Mouse (Mus musculus) forebrain, embryonic 12.5 days (tissue): ENCODE measurements around the gene Ube2m. TPM values are rescaled to one million over a fixed set of nuclear protein-coding genes. Genes with fewer than 3 reads are reported as not detected.

Source experiments
- ATAC-seq: fragments of 200-750 bp; cut with Nextera tagmentation; 2 replicates; pipeline ENCODE4 v1.8.0; 2017; ENCODE audit warnings: moderate TSS enrichment; ENCODE audit not compliant: low FRiP score
- H3K27ac ChIP-seq: fragments of 300-500 bp; sonication (generic); 2 replicates; pipeline ENCODE4 v1.5.1; 2016; ENCODE audit warnings: mild to moderate bottlenecking
- H3K27me3 ChIP-seq: fragments of 300-500 bp; sonication (generic); 2 replicates; pipeline ENCODE4 v1.6.1; 2016; ENCODE audit warnings: mild to moderate bottlenecking
- H3K36me3 ChIP-seq: fragments of 300-500 bp; sonication (generic); replicated peaks from 2 replicates; pipeline ENCODE4 v1.6.1; 2016; ENCODE audit warnings: mild to moderate bottlenecking
- H3K4me1 ChIP-seq: fragments of 300-500 bp; sonication (generic); 2 replicates; pipeline ENCODE4 v1.6.1; 2016
- H3K4me2 ChIP-seq: fragments of 300-500 bp; sonication (generic); 2 replicates; pipeline ENCODE4 v1.6.1; 2016; ENCODE audit warnings: mild to moderate bottlenecking, moderate library complexity
- H3K4me3 ChIP-seq: fragments of 300-500 bp; sonication (generic); replicated peaks from 2 replicates; pipeline ENCODE4 v1.5.1; 2016; ENCODE audit warnings: mild to moderate bottlenecking
- H3K9ac ChIP-seq: fragments of 300-500 bp; sonication (generic); 2 replicates; pipeline ENCODE4 v1.6.1; 2016; ENCODE audit warnings: mild to moderate bottlenecking
- H3K9me3 ChIP-seq: fragments of 300-500 bp; sonication (generic); 2 replicates; pipeline ENCODE4 v1.6.1; 2016
- WGBS: fragments of 180-500 bp; shearing (Covaris S2); methylation state at CpG from one replicate; pipeline ENCODE4 v1.1.7; 2016; 5-methylcytosine and 5-hydroxymethylcytosine counted together
- polyA plus RNA-seq: library from polyadenylated mRNA; unstranded; fragments of >200 nt; fragmentation: Nextera tagmentation; extraction: Ambion mirVana; gene quantifications from 2 replicates; pipeline ENCODE4 v1.2.1, GENCODE M21; 2016

Gene Ube2m
- polyA plus RNA-seq, 1 experiment from 2014 or later = 154 TPM

GRCm38 (mm10) chr7:12993148-12993547 lies 44.9 kb downstream of the Ube2m start:
- H3K4me1 ChIP-seq = no peaks in the 10 kb centered on the region
- no peaks in the 10 kb centered on the region for H3K36me3 ChIP-seq
- no peak overlapping the region for H3K4me3 ChIP-seq
- 92% methylated on average over 10 of the region's 10 CpGs for WGBS
- H3K27me3 ChIP-seq = 0 out of 2 replicates have a peak, but pooled peaks cover 4% of the 10 kb centered on the region
- no peaks in the 10 kb centered on the region for H3K9me3 ChIP-seq
- H3K4me2 ChIP-seq = no peak overlapping the region
- ATAC-seq = no peak
- H3K9ac ChIP-seq = no peak overlapping the region
- no peak overlapping the region for H3K27ac ChIP-seq

DNA sequence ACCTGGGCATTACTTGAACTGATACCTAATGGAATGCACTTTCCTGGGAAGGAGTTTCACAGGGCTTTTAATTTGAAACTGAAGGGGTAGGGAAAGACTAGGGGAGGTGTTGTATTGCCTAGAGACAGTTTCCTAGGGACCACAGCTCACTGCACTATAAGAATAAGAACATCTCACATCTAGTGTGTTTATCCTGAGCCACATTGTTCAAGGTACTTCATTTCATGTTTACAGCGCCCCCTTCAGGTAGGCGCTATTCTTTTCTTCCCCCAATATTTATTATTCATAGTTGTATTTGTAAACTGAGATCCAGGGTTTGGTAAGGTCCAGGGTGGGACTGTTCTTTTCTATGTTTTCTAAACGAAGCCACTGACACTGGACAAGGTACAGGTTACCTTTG lies 45.9 kb downstream of the Ube2m start:
- H3K4me1 ChIP-seq = no peaks in the 10 kb centered on the region
- no peak overlapping the region for H3K27ac ChIP-seq
- H3K9me3 ChIP-seq = no peaks in the 10 kb centered on the region
- H3K36me3 ChIP-seq = no peaks in the 10 kb centered on the region
- H3K9ac ChIP-seq = no peak overlapping the region
- no peak overlapping the region for H3K4me2 ChIP-seq
- H3K27me3 ChIP-seq = 0 out of 2 replicates have a peak, but pooled peaks cover 4% of the 10 kb centered on the region
- no peak for ATAC-seq
- no peak overlapping the region for H3K4me3 ChIP-seq
- 11% methylated on average over 3 of the region's 3 CpGs for WGBS

GRCm38 (mm10) chr7:12987409-12988189 lies 50.5 kb downstream of the Ube2m start:
- Histone ChIP-seq H3K36me3 (0 out of 2 replicates have a peak, but pooled peaks cover under 1% of the 10 kb centered on the region), H3K4me2 (no peak overlapping the region), H3K4me3 (no peak overlapping the region), H3K9me3 (no peaks in the 10 kb centered on the region), H3K4me1 (no peaks in the 10 kb centered on the region), H3K27ac (no peak overlapping the region), H3K27me3 (no peaks in the 10 kb centered on the region), H3K9ac (no peak overlapping the region)
- no peak for ATAC-seq
- 87% methylated on average over 8 of the region's 8 CpGs for WGBS

DNA sequence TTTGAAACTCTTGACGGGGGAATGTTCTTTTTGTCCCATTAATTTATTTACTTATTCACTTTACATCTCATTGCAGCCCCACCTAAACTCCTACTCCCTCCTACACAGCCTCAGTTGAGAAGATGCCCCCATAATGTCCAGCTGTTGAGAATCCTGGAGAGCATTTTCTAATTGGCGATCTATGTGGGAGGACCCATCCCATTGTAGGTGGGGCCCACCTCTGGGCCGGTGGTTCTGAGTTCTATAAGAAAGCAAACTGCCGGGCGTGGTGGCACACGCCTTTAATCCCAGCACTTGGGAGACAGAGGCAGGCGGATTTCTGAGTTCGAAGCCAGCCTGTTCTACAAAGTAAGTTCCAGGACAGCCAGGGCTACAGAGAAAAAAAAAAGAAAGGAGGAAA lies 51.2 kb downstream of the Ube2m start:
- no peak overlapping the region for H3K27ac ChIP-seq
- H3K9me3 ChIP-seq = no peaks in the 10 kb centered on the region
- 85% methylated on average over 8 of the region's 8 CpGs for WGBS
- H3K27me3 ChIP-seq = no peaks in the 10 kb centered on the region
- H3K9ac ChIP-seq = no peak overlapping the region
- no peaks in the 10 kb centered on the region for H3K4me1 ChIP-seq
- no peak for ATAC-seq
- 0 out of 2 replicates have a peak, but pooled peaks cover 5% of the 10 kb centered on the region for H3K36me3 ChIP-seq
- H3K4me2 ChIP-seq = no peak overlapping the region
- no peak overlapping the region for H3K4me3 ChIP-seq

GRCm38 (mm10) chr7:12985724-12986123 lies 52.4 kb downstream of the Ube2m start:
- no peak overlapping the region for H3K4me2 ChIP-seq
- ATAC-seq = no peak
- no peak overlapping the region for H3K27ac ChIP-seq
- no peak overlapping the region for H3K9ac ChIP-seq
- no peaks in the 10 kb centered on the region for H3K9me3 ChIP-seq
- H3K4me3 ChIP-seq = no peak overlapping the region
- H3K27me3 ChIP-seq = no peaks in the 10 kb centered on the region
- WGBS = 80% methylated on average over 1 of the region's 1 CpGs
- H3K4me1 ChIP-seq = no peaks in the 10 kb centered on the region
- H3K36me3 ChIP-seq = 0 out of 2 replicates have a peak, but pooled peaks cover 5% of the 10 kb centered on the region

Other genes with a start within 250 kb of the Ube2m start
- 13.6 and 15.2 TPM in 2 replicates for gene Zscan18, start 234.6 kb downstream of the Ube2m start, polyA plus RNA-seq
- 25.4 and 28.2 TPM in 2 replicates for gene Zfp329, start 219.4 kb downstream of the Ube2m start, polyA plus RNA-seq
- 32.4 and 34.5 TPM in 2 replicates for gene Zfp110, start 203.5 kb downstream of the Ube2m start, polyA plus RNA-seq
- gene Zfp128, start 157.1 kb downstream of the Ube2m start, polyA plus RNA-seq = 6.0 and 6.2 TPM in 2 replicates
- 13.8 and 15.8 TPM in 2 replicates for gene Zscan22, start 140.5 kb downstream of the Ube2m start, polyA plus RNA-seq
- 585 and 638 TPM in 2 replicates for gene Rps5, start 116.0 kb downstream of the Ube2m start, polyA plus RNA-seq
- gene Rnf225, start 110.9 kb downstream of the Ube2m start, polyA plus RNA-seq = 0.81 and 0.83 TPM in 2 replicates
- 11.3 and 12.4 TPM in 2 replicates for gene Zfp324, start 72.4 kb downstream of the Ube2m start, polyA plus RNA-seq
- 15.3 and 15.7 TPM in 2 replicates for gene Zfp446, start 60.4 kb downstream of the Ube2m start, polyA plus RNA-seq
- gene Slc27a5, start 40.1 kb downstream of the Ube2m start, polyA plus RNA-seq = 0.14 and 0.18 TPM in 2 replicates
- gene Trim28, start 39.2 kb downstream of the Ube2m start, polyA plus RNA-seq = 370 and 396 TPM in 2 replicates
- 34.9 and 35.9 TPM in 2 replicates for gene Zbtb45, start 28.2 kb downstream of the Ube2m start, polyA plus RNA-seq
- gene Chmp2a, start 3.5 kb downstream of the Ube2m start, polyA plus RNA-seq = 127 and 132 TPM in 2 replicates
- 5.3 and 5.4 TPM in 2 replicates for gene Mzf1, start 16.5 kb upstream of the Ube2m start, polyA plus RNA-seq
- gene Vmn1r85, start 56.9 kb upstream of the Ube2m start, polyA plus RNA-seq = not detected in 2 replicates
- not detected in 2 replicates for gene Vmn1r86, start 81.6 kb upstream of the Ube2m start, polyA plus RNA-seq
- not detected in 2 replicates for gene Vmn1r87, start 101.9 kb upstream of the Ube2m start, polyA plus RNA-seq
- 0.03 TPM in 1 of 2 replicates, not detected in the other for gene Vmn1r88, start 121.3 kb upstream of the Ube2m start, polyA plus RNA-seq
- not detected in 2 replicates for gene Vmn1r89, start 174.7 kb upstream of the Ube2m start, polyA plus RNA-seq
- gene Lig1, start 239.0 kb upstream of the Ube2m start, polyA plus RNA-seq = 137 and 140 TPM in 2 replicates
- gene Zswim9, start 240.4 kb upstream of the Ube2m start, polyA plus RNA-seq = 15.8 and 19.0 TPM in 2 replicates